Mouse (Mus musculus) embryonic facial prominence, embryonic 13.5 days (tissue): ENCODE data around the gene Wbp1. TPM values are rescaled to one million over a fixed set of nuclear protein-coding genes. Genes with fewer than 3 reads are reported as not detected.
"Not testable (repeated sequence)": the region's sequence is repeated elsewhere in the genome, so short reads cannot be mapped to it uniquely, and the experiment has no call there.

ENCODE experiments used
- ATAC-seq: fragments of 200-750 bp; cut with Nextera tagmentation; 2 replicates; pipeline ENCODE4 v1.8.0; 2017; ENCODE audit warnings: low read depth; ENCODE audit not compliant: insufficient number of reproducible peaks, insufficient read depth, low FRiP score, low TSS enrichment
- H3K27ac ChIP-seq: fragments of 300-500 bp; sonication (generic); 2 replicates; pipeline ENCODE4 v1.5.1; 2015; ENCODE audit warnings: moderate library complexity, mild to moderate bottlenecking, inconsistent platforms
- H3K27me3 ChIP-seq: fragments of 300-500 bp; sonication (generic); 2 replicates; pipeline ENCODE4 v1.6.1; 2015; ENCODE audit warnings: mild to moderate bottlenecking, inconsistent platforms
- H3K36me3 ChIP-seq: fragments of 300-500 bp; sonication (generic); 2 replicates; pipeline ENCODE4 v1.6.1; 2015; ENCODE audit warnings: mild to moderate bottlenecking, inconsistent platforms
- H3K4me1 ChIP-seq: fragments of 300-500 bp; sonication (generic); 2 replicates; pipeline ENCODE4 v1.6.1; 2015; ENCODE audit warnings: inconsistent platforms
- H3K4me2 ChIP-seq: fragments of 300-500 bp; sonication (generic); 2 replicates; pipeline ENCODE4 v1.6.1; 2015; ENCODE audit warnings: moderate library complexity, mild to moderate bottlenecking, inconsistent platforms
- H3K4me3 ChIP-seq: fragments of 300-500 bp; sonication (generic); 2 replicates; pipeline ENCODE4 v1.5.1; 2015; ENCODE audit warnings: mild to moderate bottlenecking, inconsistent platforms
- H3K9ac ChIP-seq: fragments of 300-500 bp; sonication (generic); 2 replicates; pipeline ENCODE4 v1.6.1; 2015; ENCODE audit warnings: mild to moderate bottlenecking, inconsistent platforms
- H3K9me3 ChIP-seq: fragments of 300-500 bp; sonication (generic); 2 replicates; pipeline ENCODE4 v1.6.1; 2016; ENCODE audit warnings: inconsistent platforms
- WGBS: fragments of 180-500 bp; shearing (Covaris S2); methylation state at CpG from one replicate; pipeline ENCODE4 v1.1.7; 2015; ENCODE audit warnings: mixed read lengths; 5-methylcytosine and 5-hydroxymethylcytosine counted together
- polyA plus RNA-seq: library from polyadenylated mRNA; unstranded; fragments of >200 nt; fragmentation: Nextera tagmentation; extraction: Ambion mirVana; gene quantifications from 2 replicates; pipeline ENCODE4 v1.2.1, GENCODE M21; 2015

Gene Wbp1
- polyA plus RNA-seq = 144 and 172 TPM in 2 replicates

DNA sequence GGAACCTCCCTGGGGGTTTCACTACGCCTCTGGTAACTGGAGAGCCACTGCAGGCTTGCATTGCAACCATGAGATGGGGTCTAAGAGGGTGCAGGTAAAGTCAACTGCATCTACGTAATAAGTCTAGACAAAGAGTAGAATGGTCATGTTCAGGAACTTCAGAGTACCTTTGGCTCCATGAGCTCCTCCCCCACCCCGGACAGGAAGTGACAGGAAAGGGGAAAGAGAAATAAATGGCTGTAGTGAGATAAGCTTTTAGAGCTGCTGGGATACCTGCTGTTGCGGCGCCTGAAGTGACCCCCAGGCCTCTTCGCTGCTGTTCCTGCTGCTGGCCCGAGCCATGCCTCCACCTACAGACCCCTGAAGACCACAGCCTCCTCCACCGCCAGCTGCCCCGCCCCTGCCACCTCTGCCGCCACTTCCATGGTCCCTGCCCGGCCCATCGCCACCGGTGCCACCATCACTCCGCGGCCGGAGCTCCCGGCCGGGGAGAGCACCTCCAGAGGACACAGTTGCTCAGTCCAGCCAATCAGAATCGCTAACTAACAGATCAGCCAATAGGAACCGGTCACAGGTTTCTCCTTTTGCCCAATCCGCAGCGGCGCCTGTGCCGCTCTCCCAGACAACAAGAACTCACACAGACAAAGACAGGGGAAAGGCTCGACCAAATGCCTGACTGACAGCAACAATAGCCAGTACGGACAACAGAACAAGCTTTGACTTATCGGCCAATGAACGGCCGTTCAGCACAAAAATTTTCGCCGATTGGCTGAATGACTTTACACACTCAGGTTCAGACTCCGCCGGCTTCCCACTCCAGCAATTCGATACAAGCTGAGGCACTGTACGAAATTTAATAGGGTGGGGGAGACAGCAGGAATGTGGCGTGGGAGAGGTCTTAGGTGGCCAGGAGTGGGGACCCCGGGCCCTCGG lies at the start of gene Wbp1:
Gene Wbp1, minus strand, starts transcription at position 630 of the 933 bp plus-strand sequence.
- peak within 1 kb of the TSS; percentile 83 for H3K4me2 ChIP-seq
- H3K4me3 ChIP-seq = peak within 1 kb of the TSS; percentile 80
- peak; percentile 93 for ATAC-seq
- peak within 1 kb of the TSS; percentile 100 for H3K27ac ChIP-seq
- peak within 1 kb of the TSS; percentile 92 for H3K9ac ChIP-seq
- peaks cover 65% of the 10 kb centered on the region for H3K4me1 ChIP-seq
- H3K27me3 ChIP-seq = no peaks in the 10 kb centered on the region
- under 1% methylated on average over 38 of the region's 38 CpGs for WGBS
- H3K9me3 ChIP-seq = no peaks in the 10 kb centered on the region
- H3K36me3 ChIP-seq = peaks cover 33% of the 10 kb centered on the region

DNA sequence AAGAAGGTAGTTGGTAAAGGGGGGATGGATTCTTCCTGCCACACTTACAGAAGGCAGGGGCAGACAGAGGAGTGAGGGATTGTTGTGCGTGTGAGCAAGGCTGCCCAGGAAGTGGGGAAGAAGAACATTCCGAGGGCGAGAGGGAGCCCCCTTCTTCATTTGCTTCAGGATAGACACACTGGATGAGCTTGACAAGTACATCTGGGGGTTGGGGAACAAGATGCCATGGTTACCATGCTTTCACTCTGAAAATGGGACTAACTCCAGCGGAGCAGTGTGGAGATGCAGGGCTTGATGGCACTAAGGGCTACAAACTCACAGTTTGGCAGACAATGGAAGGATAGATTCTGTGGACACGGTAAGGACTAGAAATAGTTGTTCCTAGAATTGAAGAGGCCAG lies 49.7 kb upstream of the Wbp1 start:
- Histone ChIP-seq H3K27me3 (no peaks in the 10 kb centered on the region), H3K36me3 (0 out of 2 replicates have a peak, but pooled peaks cover 5% of the 10 kb centered on the region), H3K9me3 (no peaks in the 10 kb centered on the region), H3K9ac (0 out of 2 replicates have a peak overlapping the region, but pooled peaks have one; percentile 0), H3K27ac (no peak overlapping the region), H3K4me2 (no peak overlapping the region), H3K4me3 (no peak overlapping the region), H3K4me1 (peaks cover 13% of the 10 kb centered on the region)
- no peak for ATAC-seq
- 69% methylated on average over 5 of the region's 5 CpGs for WGBS

DNA sequence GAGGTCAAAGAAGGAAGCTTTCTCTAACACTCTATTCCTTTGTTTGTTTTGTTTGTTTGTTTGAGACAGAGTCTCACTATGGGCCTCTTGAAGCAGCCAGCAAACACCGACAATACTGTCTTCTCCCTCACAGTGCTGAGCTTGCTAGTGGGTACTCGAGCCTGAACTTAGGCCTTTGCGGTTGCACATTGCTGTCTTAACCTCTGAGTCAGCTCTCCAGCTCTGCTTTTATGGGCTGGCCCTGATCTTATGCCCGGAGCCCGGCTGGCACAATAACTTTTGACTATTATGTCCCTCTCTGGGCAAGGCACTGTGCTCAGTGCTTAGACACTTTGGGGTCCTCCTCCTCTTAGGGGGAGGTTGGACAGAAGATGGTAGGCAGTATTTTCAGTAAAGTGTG lies 48.5 kb upstream of the Wbp1 start:
- H3K4me1 ChIP-seq = peaks cover 16% of the 10 kb centered on the region
- 87% methylated on average over 5 of the region's 5 CpGs for WGBS
- no peak overlapping the region for H3K4me3 ChIP-seq
- no peaks in the 10 kb centered on the region for H3K27me3 ChIP-seq
- H3K27ac ChIP-seq = no peak overlapping the region
- no peak overlapping the region for H3K4me2 ChIP-seq
- no peak for ATAC-seq
- H3K9me3 ChIP-seq = no peaks in the 10 kb centered on the region
- H3K36me3 ChIP-seq = no peaks in the 10 kb centered on the region
- H3K9ac ChIP-seq = no peak overlapping the region

DNA sequence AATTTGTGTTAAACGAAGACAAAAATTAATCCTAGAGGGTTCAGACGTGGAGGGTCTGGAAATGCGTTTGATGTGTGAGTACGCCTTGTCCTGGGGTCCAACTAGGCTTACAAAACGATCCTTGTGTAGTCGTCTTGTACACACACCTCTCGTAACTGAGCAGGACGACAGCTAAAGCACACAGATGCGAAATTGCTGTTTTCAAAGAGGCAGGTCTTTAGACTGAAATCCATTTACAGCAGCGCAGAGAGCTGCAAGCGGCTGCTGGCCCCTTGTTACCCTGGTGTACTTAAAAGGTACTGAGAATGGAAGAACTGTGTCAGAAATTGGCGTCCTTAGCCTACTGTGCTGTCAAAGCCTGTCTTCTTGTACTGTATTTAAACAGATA lies 44.9 kb upstream of the Wbp1 start:
- H3K4me1 ChIP-seq = peaks cover 31% of the 10 kb centered on the region
- under 1% methylated on average over 12 of the region's 12 CpGs for WGBS
- peak overlapping the region; percentile 84 for H3K4me3 ChIP-seq
- H3K36me3 ChIP-seq = no peaks in the 10 kb centered on the region
- H3K9me3 ChIP-seq = no peaks in the 10 kb centered on the region
- peak overlapping the region; percentile 78 for H3K4me2 ChIP-seq
- ATAC-seq = no peak
- peak overlapping the region; percentile 91 for H3K9ac ChIP-seq
- H3K27ac ChIP-seq = peak overlapping the region; percentile 82
- H3K27me3 ChIP-seq = peaks cover 18% of the 10 kb centered on the region

DNA sequence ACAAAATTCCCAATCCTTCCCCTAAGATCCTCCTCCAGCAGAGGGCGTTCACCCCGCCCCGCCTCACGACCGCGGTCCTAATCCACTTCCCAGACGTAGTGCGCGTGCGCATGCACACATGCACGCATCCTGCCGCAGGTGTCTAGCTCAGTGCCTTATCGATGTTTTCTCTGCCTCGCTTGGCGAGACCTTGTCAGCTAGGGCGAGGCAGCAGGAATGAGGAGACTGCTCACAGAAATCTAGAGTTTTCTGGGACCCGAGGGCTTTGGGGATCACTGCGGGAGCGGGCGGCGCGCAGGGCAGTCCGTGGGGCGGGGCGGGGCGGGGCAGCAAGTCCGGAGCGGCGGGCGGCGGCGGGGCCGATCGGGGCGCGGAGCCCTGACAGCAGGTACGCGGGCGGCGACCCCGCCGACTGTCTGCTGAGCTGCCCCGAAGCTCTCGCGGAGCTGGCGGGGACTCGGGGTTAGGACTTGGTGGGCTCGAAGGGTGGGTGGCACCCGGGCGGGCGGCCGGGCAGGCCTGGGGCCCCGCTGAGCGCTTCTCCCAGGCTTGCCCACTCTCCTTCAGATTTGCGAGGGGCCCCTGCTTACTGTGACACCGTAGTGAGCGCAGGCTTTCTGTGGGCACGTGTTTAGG lies 44.4 kb upstream of the Wbp1 start, which contains the start of gene Dctn1:
Gene Dctn1, plus strand, starts transcription at position 314 of the 636 bp plus-strand sequence.
- Histone ChIP-seq H3K4me1 (peaks cover 34% of the 10 kb centered on the region), H3K9ac (peak within 1 kb of the TSS; percentile 91), H3K36me3 (no peaks in the 10 kb centered on the region), H3K27ac (peak within 1 kb of the TSS; percentile 82), H3K4me2 (peak within 1 kb of the TSS; percentile 78), H3K9me3 (no peaks in the 10 kb centered on the region), H3K4me3 (peak within 1 kb of the TSS; percentile 84), H3K27me3 (peaks cover 23% of the 10 kb centered on the region)
- under 1% methylated on average over 58 of the region's 58 CpGs for WGBS
- ATAC-seq = peak; percentile 85

DNA sequence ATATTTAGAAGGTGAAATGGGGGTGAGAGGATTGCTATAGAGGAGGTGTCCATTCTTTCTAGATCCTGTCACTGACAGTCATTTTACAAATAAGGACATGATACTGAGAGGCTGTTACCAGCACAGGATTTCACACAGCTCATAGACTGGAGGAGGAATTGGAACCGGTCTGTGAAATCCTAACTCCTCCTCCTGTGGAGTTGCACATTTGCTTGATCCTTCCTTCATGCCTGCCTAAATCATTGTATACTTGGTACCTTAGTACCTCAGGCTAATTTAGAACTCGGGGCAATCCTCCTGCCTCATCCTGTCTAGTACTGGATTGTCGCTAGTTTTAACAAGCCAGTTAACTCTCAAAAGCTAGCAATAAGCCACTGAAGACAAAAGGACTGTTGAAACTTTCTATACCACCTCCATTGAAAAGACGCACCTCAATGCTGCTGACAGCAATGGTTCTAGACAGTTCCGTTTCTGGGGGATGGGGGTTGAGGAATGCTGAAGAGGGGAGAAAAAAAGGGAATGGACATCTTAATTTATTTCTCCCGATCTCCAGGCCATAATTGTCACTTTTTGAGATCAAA lies 43.8 kb upstream of the Wbp1 start:
- WGBS = 6% methylated on average over 6 of the region's 6 CpGs
- H3K27ac ChIP-seq = peak overlapping the region; percentile 82
- ATAC-seq = 0 out of 2 replicates have a peak, but pooled peaks have one; percentile 1

DNA sequence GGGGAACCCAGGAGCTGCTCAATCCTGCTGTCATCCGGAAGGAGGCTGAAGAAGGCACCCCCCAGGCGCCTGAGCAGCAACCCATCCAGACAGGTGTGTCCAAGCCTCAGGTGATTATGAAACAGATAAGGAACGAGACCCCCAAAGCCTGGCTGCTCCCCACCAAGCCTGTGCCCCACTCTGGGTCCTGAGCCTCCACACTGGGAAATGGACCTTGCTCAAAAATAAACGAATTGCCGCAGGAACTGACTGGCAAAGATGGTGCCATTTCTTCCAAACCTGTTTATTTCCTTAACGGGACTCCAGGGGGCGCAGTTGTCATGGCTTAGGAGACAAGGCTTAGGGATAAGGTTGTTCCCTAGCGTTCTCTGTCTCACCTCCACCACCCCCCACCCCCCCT lies 41.3 kb upstream of the Wbp1 start:
- Histone ChIP-seq H3K9ac (peak overlapping the region; percentile 67), H3K27me3 (peaks cover 32% of the 10 kb centered on the region), H3K27ac (no peak overlapping the region), H3K4me3 (peak overlapping the region; percentile 47), H3K4me2 (peak overlapping the region; percentile 83), H3K4me1 (peaks cover 34% of the 10 kb centered on the region), H3K9me3 (no peaks in the 10 kb centered on the region), H3K36me3 (no peaks in the 10 kb centered on the region)
- ATAC-seq = no peak
- WGBS = 0% methylated on average over 8 of the region's 8 CpGs

More for the DNA sequence above, 43.8 kb upstream of the Wbp1 start:
- H3K9ac ChIP-seq = peak overlapping the region; percentile 91
- H3K27me3 ChIP-seq = peaks cover 29% of the 10 kb centered on the region
- peak overlapping the region; percentile 78 for H3K4me2 ChIP-seq
- no peaks in the 10 kb centered on the region for H3K36me3 ChIP-seq
- peaks cover 34% of the 10 kb centered on the region for H3K4me1 ChIP-seq
- peak overlapping the region; percentile 84 for H3K4me3 ChIP-seq
- H3K9me3 ChIP-seq = no peaks in the 10 kb centered on the region

DNA sequence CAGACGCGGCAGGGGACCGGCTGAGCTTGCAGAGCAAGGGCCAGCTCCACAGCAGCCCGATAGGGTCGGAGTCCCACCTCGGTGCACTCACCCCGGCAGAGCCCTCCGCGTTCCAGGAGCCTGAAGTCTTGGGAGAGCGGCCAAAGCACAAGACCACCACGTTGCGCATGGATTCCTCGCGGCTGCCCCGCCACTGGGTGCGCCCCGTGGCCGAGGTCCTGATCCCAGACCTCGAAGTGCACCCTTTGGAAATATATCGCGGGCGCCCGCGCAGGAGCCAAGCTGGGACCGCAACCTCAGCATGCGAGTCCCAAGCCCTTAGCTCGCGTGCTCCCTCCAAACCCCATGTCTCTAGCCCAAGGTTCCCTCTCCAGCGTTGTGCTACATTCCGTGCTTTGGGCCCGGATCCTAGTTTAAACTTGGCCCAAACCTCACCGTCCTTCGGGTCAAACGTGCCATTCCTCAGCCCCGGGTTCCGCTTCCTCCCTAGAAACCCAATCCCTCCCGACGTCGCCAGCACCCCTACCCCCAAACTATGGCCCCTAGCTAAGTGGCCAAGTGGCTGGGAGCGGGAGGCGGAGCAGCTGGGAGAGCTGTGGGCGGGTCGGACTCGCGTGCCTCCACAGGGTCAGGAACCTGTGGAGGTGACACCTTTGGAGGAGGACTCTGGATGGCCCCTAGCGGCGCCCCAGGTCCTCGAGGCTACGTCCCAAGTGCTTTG lies 40.7 kb upstream of the Wbp1 start:
- peaks cover 32% of the 10 kb centered on the region for H3K27me3 ChIP-seq
- under 1% methylated on average over 49 of the region's 49 CpGs for WGBS
- H3K4me3 ChIP-seq = peak overlapping the region; percentile 47
- no peaks in the 10 kb centered on the region for H3K9me3 ChIP-seq
- H3K9ac ChIP-seq = peak overlapping the region; percentile 67
- no peak overlapping the region for H3K27ac ChIP-seq
- H3K4me1 ChIP-seq = peaks cover 29% of the 10 kb centered on the region
- H3K36me3 ChIP-seq = no peaks in the 10 kb centered on the region
- no peak for ATAC-seq
- H3K4me2 ChIP-seq = peak overlapping the region; percentile 83

DNA sequence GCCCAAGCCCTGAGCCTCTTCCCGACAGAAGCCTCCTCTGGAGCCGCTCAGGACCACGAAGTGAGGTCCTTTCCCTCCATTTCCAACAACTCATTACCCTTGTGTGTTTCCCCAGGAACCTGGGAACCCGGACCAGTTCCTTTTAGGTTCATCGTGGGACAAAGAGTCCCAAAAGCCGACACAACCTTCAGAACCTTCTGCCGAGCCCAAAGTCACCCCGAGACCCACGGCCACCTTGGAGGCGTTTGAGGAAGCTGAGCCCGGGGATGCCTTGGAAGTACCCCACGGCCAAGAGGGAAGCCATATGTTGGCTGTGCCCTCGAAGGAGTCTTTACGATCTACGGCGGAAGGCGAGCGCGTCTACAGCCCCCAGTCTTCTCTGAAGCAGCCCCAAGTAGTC lies 40.1 kb upstream of the Wbp1 start:
- peak overlapping the region; percentile 83 for H3K4me2 ChIP-seq
- H3K36me3 ChIP-seq = no peaks in the 10 kb centered on the region
- no peak overlapping the region for H3K27ac ChIP-seq
- WGBS = 5% methylated on average over 19 of the region's 19 CpGs
- ATAC-seq = no peak
- H3K9ac ChIP-seq = peak overlapping the region; percentile 67
- peaks cover 32% of the 10 kb centered on the region for H3K27me3 ChIP-seq
- no peaks in the 10 kb centered on the region for H3K9me3 ChIP-seq
- peak overlapping the region; percentile 47 for H3K4me3 ChIP-seq
- H3K4me1 ChIP-seq = peaks cover 24% of the 10 kb centered on the region

DNA sequence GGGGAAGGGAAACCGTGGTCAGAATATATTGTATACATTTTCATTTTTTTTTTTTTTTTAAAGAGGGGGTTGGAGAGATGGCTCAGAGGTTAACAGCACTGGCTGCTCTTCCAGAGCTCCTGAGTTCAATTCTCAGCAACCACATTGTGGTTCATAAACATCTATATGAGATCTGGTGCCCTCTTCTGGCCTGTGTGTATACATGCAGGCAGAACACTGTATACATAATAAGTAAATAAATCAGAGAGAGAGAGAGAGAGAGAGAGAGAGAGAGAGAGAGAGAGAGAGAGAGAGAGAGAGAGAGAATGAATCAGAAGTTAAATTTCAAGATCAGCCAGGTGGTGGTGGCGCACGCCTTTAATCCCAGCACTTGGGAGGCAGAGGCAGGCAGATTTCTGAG lies 38.1 kb upstream of the Wbp1 start:
- not testable (repeated sequence) for H3K9me3 ChIP-seq, H3K9ac ChIP-seq, ATAC-seq, H3K27ac ChIP-seq, H3K36me3 ChIP-seq, H3K4me3 ChIP-seq, H3K4me2 ChIP-seq
- H3K27me3 ChIP-seq = peaks cover 32% of the 10 kb centered on the region
- peaks cover 34% of the 10 kb centered on the region for H3K4me1 ChIP-seq
- WGBS = 23% methylated on average over 3 of the region's 3 CpGs

DNA sequence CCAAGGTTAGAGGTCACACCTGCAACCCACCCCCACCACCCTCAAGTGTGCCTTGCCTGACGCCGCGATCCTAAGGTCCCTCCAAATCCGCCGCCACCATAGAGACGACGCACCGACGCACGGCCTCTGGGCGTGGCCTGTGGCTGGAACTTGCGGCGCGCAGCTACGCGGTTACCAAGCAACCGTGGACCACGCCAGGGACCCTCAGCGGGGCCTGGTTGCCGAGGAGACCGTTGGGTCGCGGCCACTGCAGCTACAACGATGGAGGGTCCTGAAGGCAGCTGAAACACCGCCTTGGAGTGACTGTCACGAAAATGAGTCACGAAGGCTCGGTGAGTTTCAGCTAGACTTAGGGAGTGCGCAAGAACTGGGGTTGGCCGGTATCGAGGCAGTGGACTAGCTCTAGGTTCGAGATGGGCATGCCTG lies 34.9 kb upstream of the Wbp1 start, which contains the start of the genes Wdr54 and 1700003E16Rik:
Gene Wdr54, minus strand, starts transcription at position 139 of the 426 bp plus-strand sequence.
Gene 1700003E16Rik, plus strand, starts transcription at position 146 of the 426 bp plus-strand sequence.
- peak; percentile 52; the same call in 1 of the 2 replicates for ATAC-seq
- H3K4me2 ChIP-seq = peak within 1 kb of the TSS; percentile 87
- under 1% methylated on average over 32 of the region's 32 CpGs for WGBS

More for the DNA sequence above, 34.9 kb upstream of the Wbp1 start, which contains the start of the genes Wdr54 and 1700003E16Rik:
- peak within 1 kb of the TSS; percentile 59 for H3K4me3 ChIP-seq
- H3K27me3 ChIP-seq = peaks cover 15% of the 10 kb centered on the region
- no peak within 1 kb of the TSS for H3K27ac ChIP-seq
- H3K4me1 ChIP-seq = peaks cover 22% of the 10 kb centered on the region
- no peaks in the 10 kb centered on the region for H3K9me3 ChIP-seq
- peak within 1 kb of the TSS; percentile 71 for H3K9ac ChIP-seq
- peaks cover 23% of the 10 kb centered on the region for H3K36me3 ChIP-seq
